Mouse (Mus musculus) intestine, postnatal 0 days (tissue): ENCODE measurements around the gene Armh2. TPM values are rescaled to one million over a fixed set of nuclear protein-coding genes. Genes with fewer than 3 reads are reported as not detected.

Experiments used
- ATAC-seq: fragments of 200-750 bp; cut with Nextera tagmentation; 2 replicates; pipeline ENCODE4 v1.8.0; 2017; ENCODE audit warnings: mild to moderate bottlenecking, moderate TSS enrichment, moderate library complexity
- H3K27ac ChIP-seq: fragments of 300-500 bp; sonication (generic); 2 replicates; pipeline ENCODE4 v1.5.1; 2014; ENCODE audit warnings: mild to moderate bottlenecking, low read depth, low read length, moderate library complexity
- H3K27me3 ChIP-seq: fragments of 300-500 bp; sonication (generic); replicated peaks from 2 replicates; pipeline ENCODE4 v1.6.1; 2014; ENCODE audit warnings: low read length, mixed read lengths; ENCODE audit not compliant: control insufficient read depth, insufficient read depth
- H3K36me3 ChIP-seq: fragments of 300-500 bp; sonication (generic); 2 replicates; pipeline ENCODE4 v1.6.1; 2014; ENCODE audit warnings: mild to moderate bottlenecking, moderate library complexity; ENCODE audit not compliant: control insufficient read depth, insufficient read depth
- H3K4me1 ChIP-seq: fragments of 300-500 bp; sonication (generic); replicated peaks from 2 replicates; pipeline ENCODE4 v1.6.1; 2014; ENCODE audit warnings: antibody characterized with exemption, low read length, mixed read lengths; ENCODE audit not compliant: control insufficient read depth, insufficient read depth
- H3K4me2 ChIP-seq: fragments of 300-500 bp; sonication (generic); replicated peaks from 2 replicates; pipeline ENCODE4 v1.6.1; 2014; ENCODE audit warnings: low read depth, mild to moderate bottlenecking, moderate library complexity
- H3K4me3 ChIP-seq: fragments of 300-500 bp; sonication (generic); 2 replicates; pipeline ENCODE4 v1.5.1; 2014; ENCODE audit warnings: low read depth, low read length
- H3K9ac ChIP-seq: fragments of 300-500 bp; sonication (generic); 2 replicates; pipeline ENCODE4 v1.6.1; 2014; ENCODE audit warnings: mild to moderate bottlenecking, low read depth, low read length
- H3K9me3 ChIP-seq: fragments of 300-500 bp; sonication (generic); 2 replicates; pipeline ENCODE4 v1.6.1; 2016; ENCODE audit warnings: mixed run types; ENCODE audit not compliant: control insufficient read depth
- CTCF ChIP-seq: sonication (generic); IDR thresholded peaks from 2 replicates; pipeline ENCODE4 v1.5.1; 2016; ENCODE audit warnings: low read depth, mild to moderate bottlenecking, control low read depth, antibody characterized with exemption, moderate library complexity
- WGBS: fragments of 180-500 bp; shearing (Covaris S2); extraction: QIAGEN DNeasy Blood & Tissue Kit; methylation state at CpG from one replicate; pipeline ENCODE4 v1.1.7; 2014; 5-methylcytosine and 5-hydroxymethylcytosine counted together
- polyA plus RNA-seq: library from polyadenylated mRNA; unstranded; fragments of >200 nt; fragmentation: Nextera tagmentation; extraction: Ambion mirVana; gene quantifications from 2 replicates; pipeline ENCODE4 v1.2.1, GENCODE M21; 2015

Armh2 gene
- polyA plus RNA-seq, 1 experiment from 2014 or later, result not detected

- no peak for ATAC-seq
- H3K36me3 ChIP-seq, result peaks cover 27% of the 10 kb centered on the region
- H3K4me2 ChIP-seq, result no peak overlapping the region
- no peaks in the 10 kb centered on the region for H3K9me3 ChIP-seq
- H3K4me1 ChIP-seq, result no peaks in the 10 kb centered on the region
- H3K27ac ChIP-seq, result no peak overlapping the region
- TF ChIP-seq CTCF, result no peak
- H3K9ac ChIP-seq, result no peak overlapping the region
- H3K4me3 ChIP-seq, result no peak overlapping the region
- H3K27me3 ChIP-seq, result no peaks in the 10 kb centered on the region
- 79% methylated on average over 3 of the region's 3 CpGs for WGBS
These were observed 6.8 kb downstream of the Armh2 start for GRCm38 (mm10) chr13:24747823-24748222.

GRCm38 (mm10) chr13:24750807-24751206 lies 9.8 kb downstream of the Armh2 start:
- Histone ChIP-seq H3K9ac (no peak overlapping the region), H3K4me2 (no peak overlapping the region), H3K27ac (no peak overlapping the region), H3K4me1 (no peaks in the 10 kb centered on the region), H3K27me3 (no peaks in the 10 kb centered on the region), H3K4me3 (no peak overlapping the region), H3K9me3 (no peaks in the 10 kb centered on the region), H3K36me3 (peaks cover 50% of the 10 kb centered on the region)
- 91% methylated on average over 8 of the region's 8 CpGs for WGBS
- no peak for TF ChIP-seq CTCF
- ATAC-seq, result no peak

- TF ChIP-seq CTCF, result no peak
- Histone ChIP-seq H3K9ac (no peak overlapping the region), H3K4me3 (no peak overlapping the region), H3K4me2 (no peak overlapping the region), H3K4me1 (no peaks in the 10 kb centered on the region), H3K27me3 (no peaks in the 10 kb centered on the region), H3K9me3 (no peaks in the 10 kb centered on the region), H3K27ac (no peak overlapping the region; the same call in 1 of the 2 replicates), H3K36me3 (peaks cover 51% of the 10 kb centered on the region)
- WGBS, result 86% methylated on average over 8 of the region's 8 CpGs
- no peak for ATAC-seq
These were observed 10.4 kb downstream of the Armh2 start for GRCm38 (mm10) chr13:24751396-24751795.

- ATAC-seq, result no peak
- H3K36me3 ChIP-seq, result peaks cover 38% of the 10 kb centered on the region
- 91% methylated on average over 3 of the region's 3 CpGs for WGBS
- no peak overlapping the region for H3K4me3 ChIP-seq
- no peak for TF ChIP-seq CTCF
- H3K27ac ChIP-seq, result no peak overlapping the region
- no peak overlapping the region for H3K9ac ChIP-seq
- no peak overlapping the region for H3K4me2 ChIP-seq
- no peaks in the 10 kb centered on the region for H3K27me3 ChIP-seq
- H3K4me1 ChIP-seq, result no peaks in the 10 kb centered on the region
- no peaks in the 10 kb centered on the region for H3K9me3 ChIP-seq
These were observed 15.7 kb downstream of the Armh2 start for GRCm38 (mm10) chr13:24756756-24757155.

GRCm38 (mm10) chr13:24757820-24758564 lies 17.0 kb downstream of the Armh2 start:
- no peak for ATAC-seq
- H3K27ac ChIP-seq, result no peak overlapping the region
- no peak overlapping the region for H3K4me3 ChIP-seq
- no peaks in the 10 kb centered on the region for H3K27me3 ChIP-seq
- WGBS, result 80% methylated on average over 12 of the region's 12 CpGs
- H3K4me1 ChIP-seq, result no peaks in the 10 kb centered on the region
- H3K4me2 ChIP-seq, result no peak overlapping the region
- H3K36me3 ChIP-seq, result peaks cover 32% of the 10 kb centered on the region
- no peaks in the 10 kb centered on the region for H3K9me3 ChIP-seq
- TF ChIP-seq CTCF, result no peak
- H3K9ac ChIP-seq, result no peak overlapping the region

GRCm38 (mm10) chr13:24759451-24759850 lies 18.4 kb downstream of the Armh2 start:
- H3K4me3 ChIP-seq, result no peak overlapping the region
- no peak for TF ChIP-seq CTCF
- H3K27ac ChIP-seq, result no peak overlapping the region
- H3K27me3 ChIP-seq, result no peaks in the 10 kb centered on the region
- H3K9me3 ChIP-seq, result no peaks in the 10 kb centered on the region
- H3K9ac ChIP-seq, result no peak overlapping the region
- peaks cover 23% of the 10 kb centered on the region for H3K36me3 ChIP-seq
- no peak for ATAC-seq
- no peak overlapping the region for H3K4me2 ChIP-seq
- WGBS, result 70% methylated on average over 10 of the region's 10 CpGs
- no peaks in the 10 kb centered on the region for H3K4me1 ChIP-seq
